Mouse (Mus musculus) urinary bladder, postnatal 14 days (tissue): Measurements from ENCODE around the gene Gm12830.
A peak's percentile ranks its signal among the peaks of the same experiment; 100 is the strongest.

Experiments used
- DNase-seq: peaks from one replicate; pipeline ENCODE4 v3.0.0; 2021; ENCODE audit warnings: low spot score

Gene Gm12830

GRCm38 (mm10) chr4:114844600-114844999 lies 23.1 kb downstream of the Gm12830 start:
- no peak for DNase-seq

- no peak for DNase-seq
Observed at GRCm38 (mm10) chr4:114845622-114846021, 24.1 kb downstream of the Gm12830 start.

- no peak for DNase-seq
Observed at GRCm38 (mm10) chr4:114846723-114847122, 25.2 kb downstream of the Gm12830 start.

DNA sequence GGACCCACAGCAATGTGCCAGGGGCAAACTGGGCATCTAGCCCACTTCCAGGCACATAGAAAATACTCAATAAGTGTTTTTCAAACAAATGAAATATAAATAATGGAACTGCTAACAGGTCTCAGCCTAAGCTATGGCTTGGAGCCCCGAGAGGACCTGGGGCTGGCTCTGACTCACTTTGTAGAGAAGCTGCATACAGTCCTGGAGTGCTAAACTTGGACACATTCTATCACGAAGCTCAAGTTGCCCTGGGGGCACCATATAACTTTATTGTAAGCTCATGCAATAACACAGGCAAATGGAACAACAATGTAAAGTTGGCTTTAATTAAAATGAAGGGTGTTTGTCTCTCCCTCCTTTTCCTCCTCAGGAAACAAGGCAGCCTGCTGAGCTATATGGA lies 32.4 kb downstream of the Gm12830 start:
- no peak for DNase-seq

DNA sequence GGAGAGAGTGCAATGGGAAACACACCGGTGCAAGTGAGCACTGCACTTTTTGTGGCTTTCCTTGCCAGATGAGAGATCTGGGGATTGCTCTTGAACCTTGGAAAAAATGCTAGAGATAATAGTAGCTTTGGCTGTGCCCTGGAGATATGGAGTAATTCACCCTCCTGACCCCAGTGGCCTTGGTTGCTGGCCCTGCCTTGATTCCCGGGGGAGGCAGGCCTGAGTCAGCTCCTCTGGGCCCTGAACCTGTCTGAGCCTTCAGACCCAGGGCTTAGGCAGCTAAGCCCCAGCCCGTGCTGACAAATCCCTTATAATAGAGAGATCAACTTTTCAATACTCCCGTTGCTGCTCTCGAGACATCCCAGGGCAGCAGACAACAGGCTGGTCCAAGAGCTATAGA lies 36.9 kb downstream of the Gm12830 start:
- no peak for DNase-seq

DNA sequence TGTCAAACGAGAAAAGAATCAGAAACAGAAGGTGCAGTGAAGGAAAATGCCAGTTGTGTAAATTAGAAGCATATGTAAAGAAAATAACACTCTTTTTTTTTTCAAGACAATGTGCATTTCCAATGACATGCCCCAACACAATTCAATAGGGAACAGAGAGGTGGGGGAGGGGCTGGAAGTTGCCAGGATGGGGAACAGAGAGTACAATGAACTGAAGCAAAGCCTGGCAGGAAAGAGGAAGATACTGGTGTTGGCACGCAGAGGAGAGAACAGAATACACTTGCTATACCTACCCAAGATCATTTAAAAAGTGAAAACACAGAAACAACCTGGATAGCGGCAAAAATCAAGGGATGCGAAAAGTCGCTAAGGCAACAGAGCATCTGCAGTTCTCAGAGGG lies 41.6 kb downstream of the Gm12830 start:
- DNase-seq, result no peak

DNA sequence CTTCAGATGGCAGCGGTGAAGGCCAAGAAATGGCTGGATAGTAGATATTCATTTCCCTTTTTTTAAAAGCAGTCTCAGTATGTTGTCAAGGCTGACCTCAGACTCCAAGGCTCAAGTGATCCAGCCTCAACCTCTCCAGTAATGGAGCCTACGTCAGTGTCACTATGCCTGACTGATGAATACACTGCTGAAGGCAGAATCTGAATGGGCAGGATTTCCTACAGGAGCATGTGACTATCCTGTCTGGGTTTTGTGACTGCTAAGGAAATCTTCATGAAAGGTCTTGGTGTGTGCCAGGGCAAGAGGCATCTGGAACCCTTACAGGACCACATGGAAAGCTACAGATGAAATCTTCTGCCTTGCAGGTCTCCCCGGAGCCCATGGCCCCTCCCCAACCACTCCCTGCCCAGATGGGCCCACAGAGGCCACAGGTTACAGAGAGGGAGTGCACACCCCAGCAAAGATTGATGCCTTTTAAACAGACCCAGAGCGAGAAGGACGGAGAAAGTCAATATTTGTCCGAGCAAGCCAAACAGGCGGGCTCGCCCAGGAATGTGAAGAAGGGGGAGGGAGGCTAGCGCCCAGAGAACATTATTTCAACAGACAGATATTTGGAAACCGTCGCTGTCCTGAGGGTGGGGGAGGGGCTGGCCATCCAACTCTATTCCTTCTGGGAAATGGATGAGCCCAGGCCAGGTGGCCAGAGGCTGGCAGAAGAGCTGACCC lies 48.4 kb downstream of the Gm12830 start:
- peak; percentile 63 for DNase-seq

DNA sequence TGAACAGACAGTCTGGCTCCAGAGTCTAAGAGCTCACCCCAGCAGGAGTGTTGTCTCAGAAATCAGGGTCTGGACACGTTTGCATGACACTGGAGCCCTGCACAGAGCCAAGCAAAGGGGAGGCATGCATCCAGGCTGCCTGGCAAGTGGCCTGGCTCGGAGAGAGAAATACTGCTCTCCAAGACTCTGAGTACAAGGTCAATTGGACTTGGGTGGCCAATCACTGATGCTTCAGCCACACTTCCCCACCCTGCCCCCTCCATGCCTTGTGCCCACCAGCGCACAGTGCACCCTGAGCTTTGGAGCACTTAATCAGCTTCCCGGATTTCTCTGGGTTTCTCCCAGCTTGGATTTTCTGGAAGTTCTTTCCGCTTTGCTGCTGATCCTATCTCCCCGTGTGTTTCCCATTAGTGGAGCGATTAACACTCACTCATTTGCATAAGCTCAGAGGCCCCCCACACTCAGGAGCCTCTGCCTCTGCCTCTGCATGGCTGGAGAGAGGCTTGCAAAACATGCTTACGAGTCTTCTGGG lies 55.0 kb downstream of the Gm12830 start:
- DNase-seq, result no peak

GRCm38 (mm10) chr4:114882232-114882631 lies 60.7 kb downstream of the Gm12830 start:
- no peak for DNase-seq

- DNase-seq, result peak; percentile 43
Observed at GRCm38 (mm10) chr4:114897853-114898252, 76.3 kb downstream of the Gm12830 start.

DNA sequence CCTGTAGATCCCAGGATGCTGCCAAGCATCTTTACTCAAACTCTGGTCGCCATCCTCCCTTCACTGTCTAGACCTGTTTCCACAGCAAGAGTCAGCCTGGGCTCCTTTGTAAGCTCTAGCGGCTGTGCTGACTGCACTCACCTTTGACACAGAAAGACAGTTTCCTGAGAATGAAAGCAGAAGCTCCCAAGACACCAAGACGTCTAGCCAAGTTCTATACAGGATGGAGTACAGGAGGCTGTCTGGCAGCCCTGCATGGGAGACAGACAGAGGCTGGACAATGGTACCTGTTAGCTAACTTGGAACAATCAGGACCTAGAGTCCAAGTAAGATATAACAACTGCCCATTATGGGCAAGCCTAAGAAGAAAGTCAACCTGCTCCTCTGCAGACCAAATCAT lies 78.4 kb downstream of the Gm12830 start:
- DNase-seq, result no peak

DNA sequence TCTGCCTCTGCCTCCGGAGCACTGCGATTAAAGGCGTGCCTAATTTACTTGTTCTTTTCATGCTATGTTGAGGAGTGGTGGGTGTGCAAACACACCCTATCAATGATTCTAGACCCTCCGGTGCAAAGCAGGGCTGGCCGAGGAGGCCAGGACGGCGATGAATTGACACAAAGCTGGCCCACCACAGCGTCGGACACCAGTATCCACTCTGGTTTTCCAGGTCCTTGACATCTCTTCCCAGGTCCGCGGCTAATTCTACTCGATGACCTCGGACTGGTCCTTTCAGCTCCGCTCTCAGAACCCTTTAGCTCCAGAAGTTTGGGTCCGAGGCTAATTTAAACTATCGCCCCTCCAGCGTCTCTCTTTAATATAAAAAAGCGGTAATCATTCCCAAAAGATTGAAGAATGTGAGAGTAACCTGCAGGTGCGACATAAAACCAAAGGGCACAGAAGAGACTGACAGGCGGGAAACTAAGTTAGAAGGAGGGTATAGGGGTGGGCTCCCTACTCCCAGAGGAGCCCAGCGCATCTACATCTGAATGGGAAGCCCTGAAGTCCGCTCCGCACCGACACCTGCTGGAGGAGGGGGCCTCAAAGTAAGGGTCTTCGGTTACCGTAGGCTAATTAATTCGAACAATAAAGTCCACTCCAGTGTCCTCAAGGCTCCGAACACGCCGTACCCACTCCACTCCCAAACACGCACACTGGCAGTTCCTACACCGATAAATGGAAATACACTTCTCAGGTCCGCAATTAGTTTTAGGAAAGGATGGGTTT lies 79.5 kb downstream of the Gm12830 start:
- no peak for DNase-seq

DNA sequence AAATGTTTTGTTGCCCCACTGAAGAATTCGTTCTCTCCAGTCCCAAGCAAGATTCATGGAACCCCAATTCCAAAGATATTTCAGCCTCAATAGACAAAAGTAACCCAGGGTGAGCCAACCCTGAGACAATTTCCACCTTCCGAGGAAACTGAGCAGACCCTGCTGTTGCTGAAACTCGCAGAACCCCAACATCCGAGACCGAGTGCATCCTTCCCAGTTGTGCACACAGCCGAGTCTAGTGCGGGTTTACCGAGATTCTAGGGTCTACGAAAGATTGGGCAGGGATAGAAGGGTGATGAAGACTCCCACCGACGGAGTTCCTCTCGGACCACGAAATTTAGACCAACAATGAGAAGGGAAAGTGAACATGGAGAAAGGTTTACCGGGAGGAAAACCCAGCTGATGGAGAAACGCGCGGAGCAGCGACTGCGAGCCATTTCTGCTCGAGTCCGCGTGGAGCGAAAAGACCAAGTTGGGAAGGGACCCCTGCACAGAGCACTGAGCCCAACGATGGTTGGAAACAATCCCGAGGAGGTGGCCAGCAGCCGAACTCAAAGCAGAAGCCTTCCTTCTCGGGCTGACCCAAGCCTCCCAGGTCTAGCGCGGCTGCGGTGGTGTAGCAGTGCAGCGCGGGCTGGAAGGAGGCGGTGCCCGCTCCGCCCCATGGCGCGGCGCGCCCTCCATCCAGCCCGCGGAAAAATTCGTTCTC lies 80.3 kb downstream of the Gm12830 start:
- no peak for DNase-seq

DNA sequence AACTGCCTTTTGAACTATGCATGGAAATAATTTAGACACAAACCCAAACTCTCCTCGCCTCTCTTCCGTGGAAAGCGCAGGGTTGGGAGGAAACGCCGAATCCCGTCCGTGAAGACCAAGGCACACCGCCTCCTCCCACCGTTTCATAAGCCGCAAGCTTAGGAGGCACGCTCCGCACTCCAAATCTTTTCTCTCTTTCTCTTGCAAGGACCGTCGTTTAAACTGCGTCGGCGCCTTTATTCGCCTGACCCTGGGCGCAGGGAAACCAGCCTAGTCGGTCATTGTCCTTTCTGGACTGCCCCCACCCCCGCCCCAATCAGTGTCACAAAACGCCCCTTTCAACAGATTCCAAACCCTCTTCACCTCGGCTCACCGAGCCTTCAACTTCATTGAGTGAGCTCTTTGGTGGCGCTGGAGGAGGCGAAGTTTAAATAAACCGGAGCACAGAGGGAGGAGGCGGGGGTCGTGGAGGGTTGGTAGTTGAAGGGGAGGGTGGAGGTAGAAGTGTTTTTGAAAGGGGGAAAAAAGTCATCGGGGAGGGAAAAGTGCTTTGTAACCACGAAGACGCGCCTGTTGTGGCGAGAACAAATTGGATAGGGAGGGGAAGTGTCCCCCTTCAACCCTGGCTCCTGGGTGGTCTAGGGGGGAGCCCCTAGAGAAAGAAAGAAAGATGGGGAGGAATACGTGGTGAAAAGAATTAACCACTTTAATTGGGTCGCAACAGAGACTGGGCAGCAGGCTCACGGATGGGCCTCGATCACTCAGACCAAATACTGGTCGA lies 81.3 kb downstream of the Gm12830 start:
- no peak for DNase-seq

- no peak for DNase-seq
Observed at GRCm38 (mm10) chr4:114903422-114903782, 81.9 kb downstream of the Gm12830 start.

GRCm38 (mm10) chr4:114905501-114905900 lies 84.0 kb downstream of the Gm12830 start:
- no peak for DNase-seq
